In the genomic region with DNA sequence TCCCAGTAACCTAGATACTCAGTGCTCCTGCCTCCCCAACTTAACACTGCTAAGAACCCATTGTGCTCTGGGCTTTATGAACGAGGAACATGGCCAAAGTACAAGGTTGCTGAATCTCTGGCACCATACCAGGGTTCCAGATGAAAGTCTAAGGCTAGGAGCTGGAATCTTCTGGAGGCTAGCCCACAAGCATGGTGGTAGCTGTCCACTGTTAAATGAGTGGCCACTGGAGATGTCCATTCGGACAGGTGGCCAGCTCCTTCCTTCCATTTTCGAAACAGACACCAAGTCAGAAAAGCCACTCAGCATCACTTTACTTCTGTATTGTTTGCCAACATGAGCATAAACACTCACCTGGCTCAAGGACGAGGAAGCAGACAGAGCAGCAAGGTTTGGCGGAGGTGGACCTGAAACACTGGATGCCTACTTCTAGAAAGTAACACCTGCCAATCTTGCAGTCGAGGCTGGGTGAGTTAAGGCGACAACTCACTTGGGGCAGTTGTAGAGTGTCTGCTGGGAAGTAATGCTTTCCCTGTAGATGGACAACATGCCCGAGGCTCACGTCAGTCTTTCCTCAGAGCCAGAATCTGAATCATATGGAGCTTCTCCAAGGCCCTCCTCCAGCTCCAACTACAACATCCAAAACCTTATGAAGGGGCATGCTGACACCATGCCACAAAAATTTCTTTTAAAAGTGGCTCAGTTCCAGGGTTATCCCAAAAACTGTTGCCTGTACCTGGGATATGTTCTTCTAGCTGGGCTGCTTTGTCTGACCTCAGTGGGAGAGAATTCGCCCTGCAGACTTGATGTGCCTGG, we compare ENCODE assay signal across 21 mouse cellular contexts.
"Had no signal": no experiment of that assay in that cellular context is flagged by ENCODE, and none has a peak within 500 bp of the region (broad histone marks: within the 10 kb centered on the region; RNA-seq: fewer than 3 reads in every experiment).

No protein-coding gene starts in this region.

- H3K4me2 ChIP-seq: limb, embryonic 12.5 days; limb, embryonic 15.5 days; liver, embryonic 15.5 days; lung, embryonic 15.5 days; midbrain, embryonic 11.5 days; neural tube, embryonic 12.5 days; neural tube, embryonic 15.5 days; stomach, embryonic 15.5 days had no signal

- H3K36me3 ChIP-seq: lung, embryonic 15.5 days; neural tube, embryonic 12.5 days; stomach, embryonic 15.5 days had no signal

- H3K4me1 ChIP-seq: limb, embryonic 12.5 days; limb, embryonic 15.5 days; liver, embryonic 15.5 days; lung, embryonic 15.5 days; neural tube, embryonic 12.5 days; neural tube, embryonic 15.5 days; stomach, embryonic 15.5 days had no signal

- H3K9ac ChIP-seq: limb, embryonic 12.5 days; limb, embryonic 15.5 days; liver, embryonic 15.5 days; lung, embryonic 15.5 days; neural tube, embryonic 12.5 days; neural tube, embryonic 15.5 days; stomach, embryonic 15.5 days had no signal

- H3K27me3 ChIP-seq: limb, embryonic 12.5 days; limb, embryonic 15.5 days; liver, embryonic 15.5 days; lung, embryonic 15.5 days; neural tube, embryonic 12.5 days; neural tube, embryonic 15.5 days; stomach, embryonic 15.5 days had no signal

- DNase-seq: kidney, adult 18-20 months; kidney, adult 9 months; kidney, postnatal 14 days; kidney, postnatal 4 days; left cerebral cortex, postnatal 4 days; lung, adult 18-20 months; lung, postnatal 10 days; lung, postnatal 36 days; midbrain, embryonic 14.5 days; retina, postnatal 1 day; right cerebral cortex, postnatal 25 days; spleen, adult 18-20 months; thymus, postnatal 25 days had no signal

- H3K27ac ChIP-seq: limb, embryonic 12.5 days; limb, embryonic 15.5 days; liver, embryonic 15.5 days; lung, embryonic 15.5 days; neural tube, embryonic 12.5 days; neural tube, embryonic 15.5 days; stomach, embryonic 15.5 days had no signal

- H3K9me3 ChIP-seq: limb, embryonic 12.5 days; limb, embryonic 15.5 days; liver, embryonic 15.5 days; lung, embryonic 15.5 days; neural tube, embryonic 12.5 days; neural tube, embryonic 15.5 days; stomach, embryonic 15.5 days had no signal

- H3K4me3 ChIP-seq: limb, embryonic 12.5 days; limb, embryonic 15.5 days; liver, embryonic 15.5 days; lung, embryonic 15.5 days; neural tube, embryonic 12.5 days; neural tube, embryonic 15.5 days; stomach, embryonic 15.5 days had no signal
